Mouse (Mus musculus): ENCODE measurements around the gene Arid5a. TPM values are rescaled to one million over a fixed set of nuclear protein-coding genes. Genes with fewer than 3 reads are reported as not detected.
A peak's percentile ranks its signal among the peaks of the same experiment; 100 is the strongest.

The Arid5a gene
- polyA plus RNA-seq, 1 experiment from 2014 or later: 23.6 TPM

DNA sequence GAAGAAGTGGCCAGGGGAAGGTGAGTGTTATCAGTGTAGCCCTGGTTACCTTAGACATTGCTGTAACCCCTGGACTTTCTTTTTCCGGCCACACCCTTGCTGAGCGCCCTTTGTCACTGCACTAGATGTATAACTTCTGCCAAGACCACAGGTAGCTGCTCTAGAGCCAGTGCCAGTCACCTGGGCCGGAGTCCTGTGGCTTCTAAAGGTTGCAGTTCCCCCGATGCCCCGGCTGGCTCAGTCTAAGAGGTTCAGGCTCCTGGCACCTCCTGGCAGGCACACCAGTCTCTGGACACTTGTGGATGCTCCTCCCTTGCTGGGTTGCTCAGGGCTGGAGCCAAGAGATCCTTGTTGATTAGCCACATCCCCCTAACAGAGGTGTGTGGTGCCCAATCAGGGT, 33.1 kb upstream of the Arid5a start, which contains the start of gene Neurl3:
TSS of gene Neurl3 (minus strand) at position 225 of the 400 bp plus-strand sequence.
- Histone ChIP-seq H3K4me3 (ENCODE audit: inconsistent target) (peak within 1 kb of the TSS; percentile 56), H3K27ac (peak within 1 kb of the TSS; percentile 84), H3K79me2 (ENCODE audit: inconsistent target) (peaks cover 38% of the 10 kb centered on the region; the same call in 1 of the 2 replicates), H3K36me3 (ENCODE audit: inconsistent target) (0 out of 2 replicates have a peak, but pooled peaks cover 4% of the 10 kb centered on the region)
- WGBS (ENCODE audit: missing documents): 59% methylated on average over 5 of the region's 5 CpGs

DNA sequence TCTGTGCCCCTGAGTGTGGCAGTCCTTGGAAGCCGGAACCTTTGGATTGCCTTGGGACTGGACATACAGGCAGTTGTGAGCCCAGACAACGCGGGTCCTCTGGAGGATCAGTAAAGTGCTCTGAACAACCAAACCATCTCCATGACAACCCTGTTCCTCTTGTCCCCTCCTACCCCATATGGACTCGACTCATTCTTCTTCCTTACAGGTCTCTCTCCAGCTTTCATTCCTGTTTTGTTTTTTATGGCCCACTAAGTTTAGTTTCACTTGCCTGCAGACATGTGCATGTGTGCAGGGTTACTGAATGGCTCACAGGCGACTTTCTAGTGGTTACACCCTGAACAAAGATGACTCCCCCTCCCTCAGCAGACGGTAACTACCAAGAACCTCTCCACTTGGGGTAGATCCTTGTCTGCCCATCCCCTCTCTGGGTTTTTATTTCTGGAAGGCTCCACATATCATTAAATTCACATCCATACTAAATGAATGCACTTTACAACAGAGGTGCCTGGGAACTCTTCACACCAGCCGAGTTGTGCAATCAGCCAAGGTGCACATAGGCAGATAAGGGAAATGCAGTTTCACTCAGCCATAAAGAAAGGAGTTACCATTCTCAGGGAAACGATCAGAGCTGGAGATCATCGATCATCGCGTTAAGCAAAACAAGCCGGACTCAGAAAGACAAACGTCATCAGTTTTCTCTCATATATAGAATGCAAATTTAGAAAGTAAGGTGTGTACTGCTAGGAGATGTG, 31.7 kb upstream of the Arid5a start:
- Histone ChIP-seq H3K27ac (no peak overlapping the region), H3K79me2 (ENCODE audit: inconsistent target) (peaks cover 24% of the 10 kb centered on the region; the same call in 1 of the 2 replicates), H3K36me3 (ENCODE audit: inconsistent target) (no peaks in the 10 kb centered on the region), H3K4me3 (ENCODE audit: inconsistent target) (no peak overlapping the region)
- WGBS (ENCODE audit: missing documents): 67% methylated on average over 13 of the region's 13 CpGs

DNA sequence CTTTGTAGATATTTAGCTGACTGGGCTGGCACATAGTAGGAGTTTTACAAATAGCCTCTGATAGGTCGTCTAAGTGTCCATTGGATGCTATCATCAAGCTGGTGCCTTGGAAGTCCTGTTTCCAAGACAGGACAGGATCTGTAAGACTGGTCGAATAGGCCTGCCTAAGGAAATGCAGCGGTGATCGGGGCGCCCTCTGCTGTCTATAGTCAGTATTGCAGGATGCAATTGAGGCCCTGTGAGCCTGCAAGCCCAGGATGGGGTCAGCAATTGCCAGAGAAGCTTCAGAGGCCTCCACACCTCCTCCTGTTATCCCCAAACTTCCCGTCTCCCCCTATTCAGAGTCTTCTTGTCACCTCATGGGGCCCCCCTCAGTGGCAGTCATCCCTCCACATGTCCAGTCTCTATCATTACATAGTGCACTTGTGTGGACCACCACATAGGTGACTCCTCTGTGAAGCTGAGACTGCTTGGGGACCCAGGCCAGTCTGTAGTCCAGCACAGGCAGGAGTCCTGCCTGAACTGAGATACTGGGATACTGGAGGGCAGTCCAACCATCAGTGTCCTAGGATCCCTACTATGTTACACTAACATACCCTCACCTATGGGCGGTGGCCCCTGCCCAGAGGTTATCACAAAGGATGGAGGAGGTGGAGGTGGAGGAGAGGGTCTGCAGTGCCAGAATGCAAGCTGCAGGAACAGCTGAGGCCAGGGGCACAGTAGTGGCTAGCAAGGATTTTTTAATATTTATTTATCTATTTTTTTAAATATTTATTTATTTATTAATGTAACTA, 30.1 kb upstream of the Arid5a start:
- H3K27ac ChIP-seq: no peak overlapping the region
- H3K36me3 ChIP-seq (ENCODE audit: inconsistent target): no peaks in the 10 kb centered on the region
- no peak overlapping the region for H3K4me3 ChIP-seq (ENCODE audit: inconsistent target)
- WGBS (ENCODE audit: missing documents): 32% methylated on average over 7 of the region's 7 CpGs
- peaks cover 8% of the 10 kb centered on the region; the same call in 1 of the 2 replicates for H3K79me2 ChIP-seq (ENCODE audit: inconsistent target)

DNA sequence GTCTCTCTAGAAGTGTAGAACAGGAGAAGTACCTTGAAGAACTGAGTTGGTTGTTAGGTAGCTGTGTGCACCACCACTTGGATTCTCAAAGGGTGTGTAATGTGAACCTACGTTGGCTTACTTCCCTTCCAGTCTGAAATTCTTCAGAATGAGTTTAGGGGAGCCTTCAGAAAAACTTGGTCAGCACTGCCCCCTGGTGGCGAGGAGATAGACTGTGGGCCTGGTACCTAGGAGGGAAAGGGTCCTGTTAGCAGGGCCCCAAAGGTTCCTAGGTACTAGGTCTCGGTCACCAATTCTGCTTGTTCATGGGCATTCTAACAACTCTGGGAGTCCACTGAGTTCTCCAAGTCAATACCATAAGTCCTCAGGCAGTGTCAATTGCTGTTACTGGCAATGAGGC, 28.3 kb upstream of the Arid5a start:
- Histone ChIP-seq H3K36me3 (ENCODE audit: inconsistent target) (no peaks in the 10 kb centered on the region), H3K27ac (no peak overlapping the region), H3K79me2 (ENCODE audit: inconsistent target) (no peaks in the 10 kb centered on the region), H3K4me3 (ENCODE audit: inconsistent target) (no peak overlapping the region)
- 17% methylated on average over 3 of the region's 3 CpGs for WGBS (ENCODE audit: missing documents)

DNA sequence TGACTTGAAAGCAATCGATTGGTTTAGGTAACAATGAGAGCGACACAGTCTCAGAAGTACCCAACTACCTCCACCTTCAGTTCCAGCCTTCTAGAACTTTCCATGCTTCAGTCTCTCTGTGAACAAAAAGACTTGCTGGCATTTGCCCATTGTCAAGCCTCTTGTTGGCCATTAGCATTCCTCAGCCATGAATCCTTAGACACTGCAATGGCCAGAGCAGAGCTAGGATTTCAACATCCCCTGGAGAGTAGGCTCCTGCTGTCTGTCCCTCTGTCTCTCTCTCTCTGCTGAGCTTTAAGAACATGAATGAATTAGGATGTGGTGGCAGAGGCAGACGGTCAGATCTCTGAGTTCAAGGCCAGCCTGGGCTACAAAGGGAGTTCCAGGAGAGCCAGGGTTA, 26.6 kb upstream of the Arid5a start:
- H3K79me2 ChIP-seq (ENCODE audit: inconsistent target): no peaks in the 10 kb centered on the region
- H3K27ac ChIP-seq: no peak overlapping the region
- no peaks in the 10 kb centered on the region for H3K36me3 ChIP-seq (ENCODE audit: inconsistent target)
- 87% methylated on average over 3 of the region's 3 CpGs for WGBS (ENCODE audit: missing documents)
- H3K4me3 ChIP-seq (ENCODE audit: inconsistent target): no peak overlapping the region

DNA sequence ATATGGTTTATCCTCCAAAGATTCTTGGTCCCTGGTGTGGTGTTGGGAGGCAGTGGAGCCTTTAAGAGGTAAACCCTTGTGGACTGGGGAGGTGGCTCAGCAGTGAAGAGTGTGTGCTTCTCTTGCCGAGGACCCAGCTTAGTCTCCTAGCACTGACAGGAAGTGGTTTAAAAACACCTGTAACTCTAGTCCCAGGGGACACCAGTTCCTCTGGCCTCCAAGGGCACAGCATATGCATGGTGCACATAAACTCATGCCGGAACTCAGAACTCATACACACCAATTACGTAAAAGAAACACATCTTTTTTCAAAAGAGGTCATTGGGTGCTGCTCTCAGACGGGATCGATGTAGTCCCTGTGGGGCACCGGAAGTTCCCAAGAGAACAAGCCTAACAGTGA, 25.7 kb upstream of the Arid5a start:
- no peak overlapping the region for H3K27ac ChIP-seq
- H3K4me3 ChIP-seq (ENCODE audit: inconsistent target): no peak overlapping the region
- no peaks in the 10 kb centered on the region for H3K36me3 ChIP-seq (ENCODE audit: inconsistent target)
- H3K79me2 ChIP-seq (ENCODE audit: inconsistent target): no peaks in the 10 kb centered on the region
- WGBS (ENCODE audit: missing documents): 84% methylated on average over 6 of the region's 6 CpGs

DNA sequence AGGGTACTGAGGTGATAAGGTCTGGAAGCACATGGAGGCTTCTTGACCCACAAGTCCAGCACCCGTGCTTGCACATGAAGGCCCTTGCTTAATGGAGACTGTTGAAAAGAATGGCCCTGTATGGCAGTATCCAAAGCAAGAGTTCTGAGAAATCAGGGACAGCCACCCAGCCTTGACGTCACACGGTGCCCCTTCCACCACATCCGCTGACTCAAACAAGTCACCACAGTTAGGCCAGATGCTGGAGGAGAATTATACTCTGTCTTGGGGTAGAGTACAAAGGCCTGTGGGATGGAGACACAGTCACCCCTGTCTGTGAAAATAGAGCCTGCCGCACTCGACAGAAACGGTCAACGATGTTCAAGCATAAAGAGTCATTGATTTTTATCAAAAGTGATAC, 14.1 kb upstream of the Arid5a start:
- Histone ChIP-seq H3K27ac (no peak overlapping the region), H3K36me3 (ENCODE audit: inconsistent target) (no peaks in the 10 kb centered on the region), H3K79me2 (ENCODE audit: inconsistent target) (no peaks in the 10 kb centered on the region), H3K4me3 (ENCODE audit: inconsistent target) (no peak overlapping the region)
- 95% methylated on average over 8 of the region's 8 CpGs for WGBS (ENCODE audit: missing documents)

DNA sequence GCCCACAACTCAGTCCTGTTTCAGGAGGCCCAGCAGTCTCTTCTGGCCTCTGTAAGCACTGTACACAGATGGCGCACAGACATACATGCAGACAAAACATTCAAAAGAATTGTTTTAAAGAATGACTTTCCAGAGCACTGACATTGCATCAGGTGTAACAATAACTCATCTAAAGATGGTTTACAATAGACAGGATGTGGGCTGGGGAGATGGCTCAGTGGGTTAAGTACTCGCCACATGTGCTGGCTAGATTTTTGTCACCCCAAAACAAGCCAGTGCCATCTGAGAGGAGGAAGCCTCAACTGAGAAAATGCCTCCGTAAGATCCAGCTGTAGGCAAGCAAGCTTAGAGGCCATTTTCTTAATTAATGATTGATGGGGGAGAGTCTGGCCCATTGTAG, 13.1 kb upstream of the Arid5a start:
- 91% methylated on average over 3 of the region's 3 CpGs for WGBS (ENCODE audit: missing documents)
- Histone ChIP-seq H3K4me3 (ENCODE audit: inconsistent target) (no peak overlapping the region), H3K36me3 (ENCODE audit: inconsistent target) (no peaks in the 10 kb centered on the region), H3K27ac (no peak overlapping the region), H3K79me2 (ENCODE audit: inconsistent target) (no peaks in the 10 kb centered on the region)

DNA sequence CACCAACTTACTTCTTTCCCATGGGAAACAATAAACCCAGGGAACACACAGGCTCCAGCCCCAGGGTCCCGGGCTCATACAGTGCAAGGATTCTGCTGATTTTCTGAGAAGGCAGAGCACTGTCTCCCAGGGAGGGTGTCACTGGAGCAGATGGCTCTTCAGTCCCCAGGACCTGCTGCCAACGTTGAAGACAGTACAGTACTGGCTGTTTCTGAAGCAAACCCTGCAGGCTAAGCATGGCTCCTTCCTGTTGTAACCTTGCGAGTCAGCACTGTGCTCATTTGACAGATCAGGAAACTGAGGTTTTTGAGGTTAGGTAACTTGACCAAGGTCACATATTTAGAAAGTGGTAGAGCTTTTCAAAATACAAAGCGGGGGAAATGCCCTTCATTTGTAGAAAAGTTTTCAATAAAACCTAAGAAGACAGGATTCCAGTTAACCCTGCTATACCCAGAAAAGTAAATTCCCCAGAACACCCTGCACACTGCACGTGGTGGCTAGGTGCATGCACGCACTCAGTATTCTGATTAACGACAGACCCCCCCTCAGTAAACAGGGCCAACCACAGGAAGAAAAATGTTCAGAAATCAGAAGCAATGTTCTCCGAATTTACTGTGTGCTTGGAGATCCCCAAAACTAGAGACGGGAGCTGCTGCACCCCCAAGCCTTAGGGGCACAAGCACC, 10.9 kb upstream of the Arid5a start:
- H3K4me3 ChIP-seq (ENCODE audit: inconsistent target): no peak overlapping the region
- no peaks in the 10 kb centered on the region for H3K79me2 ChIP-seq (ENCODE audit: inconsistent target)
- no peaks in the 10 kb centered on the region for H3K36me3 ChIP-seq (ENCODE audit: inconsistent target)
- 2% methylated on average over 9 of the region's 9 CpGs for WGBS (ENCODE audit: missing documents)
- 0 out of 2 replicates have a peak overlapping the region, but pooled peaks have one; percentile 4 for H3K27ac ChIP-seq

DNA sequence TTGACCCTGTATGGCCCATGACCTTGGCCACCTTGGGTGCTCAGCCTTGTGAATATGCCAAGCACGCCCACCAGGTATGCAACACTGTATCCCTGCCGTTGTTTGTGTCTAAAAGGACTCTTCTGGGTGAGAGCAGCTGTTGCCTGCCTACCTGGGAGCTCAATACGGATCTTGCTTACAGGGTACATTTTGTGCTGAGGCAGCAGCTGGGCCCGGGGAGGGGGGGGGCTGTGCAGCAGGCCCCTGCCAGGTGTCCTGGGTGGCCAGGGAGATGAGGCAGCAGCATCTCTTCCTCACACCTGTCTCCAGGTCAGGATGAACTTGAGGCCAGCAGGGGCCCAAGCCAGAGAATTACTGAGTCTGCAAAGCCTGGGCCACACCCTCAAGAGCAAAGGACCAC, 9.4 kb upstream of the Arid5a start:
- 88% methylated on average over 4 of the region's 4 CpGs for whole genome bisulfite sequencing (ENCODE audit: missing documents)
- no peaks in the 10 kb centered on the region for H3K79me2 ChIP-seq (ENCODE audit: inconsistent target)
- H3K4me3 ChIP-seq (ENCODE audit: inconsistent target): no peak overlapping the region
- no peaks in the 10 kb centered on the region for H3K36me3 ChIP-seq (ENCODE audit: inconsistent target)
- no peak overlapping the region for H3K27ac ChIP-seq

DNA sequence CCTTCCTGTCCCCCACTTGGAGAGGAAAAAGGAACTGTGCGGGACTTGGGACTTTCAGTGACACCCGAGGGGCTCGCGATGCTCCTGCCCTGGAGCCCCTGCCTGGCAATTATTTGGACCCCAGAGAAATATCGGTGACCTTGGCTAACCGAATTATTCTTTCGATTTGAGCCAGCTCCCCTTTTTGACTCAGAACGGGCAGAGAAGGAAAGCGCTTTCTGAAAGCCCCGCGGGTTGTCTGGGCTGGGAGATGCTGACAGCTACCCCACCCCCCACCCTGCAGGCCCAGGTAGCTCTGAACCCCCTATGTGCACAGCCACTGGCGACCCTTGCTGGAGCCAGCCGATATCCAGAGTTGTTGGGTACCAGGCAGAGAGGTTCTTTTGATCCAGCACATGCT, 8.4 kb upstream of the Arid5a start:
- no peaks in the 10 kb centered on the region for H3K79me2 ChIP-seq (ENCODE audit: inconsistent target)
- whole genome bisulfite sequencing (ENCODE audit: missing documents): 60% methylated on average over 12 of the region's 13 CpGs
- H3K36me3 ChIP-seq (ENCODE audit: inconsistent target): no peaks in the 10 kb centered on the region
- no peak overlapping the region for H3K4me3 ChIP-seq (ENCODE audit: inconsistent target)
- H3K27ac ChIP-seq: no peak overlapping the region

DNA sequence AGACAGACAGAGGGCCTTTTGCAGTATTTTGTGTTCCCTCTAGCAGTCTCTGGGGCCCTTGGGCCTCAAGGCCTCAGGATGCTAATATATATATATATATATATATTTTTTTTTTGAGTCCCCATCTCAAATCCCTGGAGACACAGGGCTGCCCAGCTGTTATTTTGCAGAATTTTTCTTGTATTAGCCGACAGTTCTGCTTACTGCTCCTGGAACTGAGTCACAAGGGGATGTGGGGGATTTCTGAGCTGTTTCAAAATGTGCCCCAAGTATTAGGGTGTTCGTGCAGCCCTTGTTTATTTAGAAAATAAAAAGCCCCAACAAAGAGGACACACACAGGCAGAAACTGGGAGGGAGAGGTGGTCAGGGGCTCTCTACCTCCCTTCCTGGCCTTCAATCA, 7.9 kb upstream of the Arid5a start:
- Histone ChIP-seq H3K79me2 (ENCODE audit: inconsistent target) (no peaks in the 10 kb centered on the region), H3K4me3 (ENCODE audit: inconsistent target) (no peak overlapping the region), H3K36me3 (ENCODE audit: inconsistent target) (no peaks in the 10 kb centered on the region), H3K27ac (no peak overlapping the region)
- 82% methylated on average over 2 of the region's 2 CpGs for WGBS (ENCODE audit: missing documents)

DNA sequence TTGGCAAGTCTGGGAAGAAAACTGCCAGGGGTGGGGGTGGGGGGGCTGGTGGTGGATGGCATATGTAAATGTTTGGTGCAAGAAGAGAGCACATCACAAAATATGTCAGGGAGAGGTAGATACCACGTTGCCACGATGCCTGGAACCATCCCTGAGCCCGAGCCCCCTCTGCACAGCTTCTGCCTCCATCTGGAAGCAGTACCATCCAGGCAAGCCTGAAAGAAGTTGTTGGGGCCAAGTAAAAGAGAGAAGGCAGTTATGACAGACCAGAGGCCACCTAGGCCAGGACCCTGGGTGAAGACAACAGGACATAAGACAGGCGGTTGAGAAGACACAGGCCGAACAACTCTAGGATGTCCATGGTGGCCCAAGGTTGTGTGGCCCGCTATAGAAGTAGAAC, 7.0 kb upstream of the Arid5a start:
- no peak overlapping the region for H3K27ac ChIP-seq
- no peaks in the 10 kb centered on the region for H3K79me2 ChIP-seq (ENCODE audit: inconsistent target)
- H3K36me3 ChIP-seq (ENCODE audit: inconsistent target): no peaks in the 10 kb centered on the region
- H3K4me3 ChIP-seq (ENCODE audit: inconsistent target): no peak overlapping the region
- WGBS (ENCODE audit: missing documents): 95% methylated on average over 6 of the region's 6 CpGs

DNA sequence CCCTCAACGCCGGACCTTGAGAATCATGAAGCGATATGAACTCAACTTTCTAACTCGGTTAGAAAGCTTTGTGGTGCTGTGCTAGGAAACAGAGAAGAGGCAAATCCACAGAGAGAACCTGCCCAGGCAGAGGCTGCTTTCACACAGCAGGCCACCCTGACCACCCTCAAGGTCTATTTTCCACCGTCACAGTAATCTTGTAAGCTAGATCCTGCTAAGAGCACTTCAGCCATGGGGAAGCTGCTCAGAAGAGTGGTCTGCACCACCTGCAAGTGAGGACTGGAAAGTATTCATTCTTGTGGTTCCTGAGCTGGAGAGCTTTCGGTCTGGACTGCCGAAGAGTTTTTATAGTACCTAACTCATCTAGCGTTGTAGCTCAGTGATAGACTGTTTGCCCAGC, 5.3 kb upstream of the Arid5a start:
- 96% methylated on average over 8 of the region's 8 CpGs for WGBS (ENCODE audit: missing documents)
- H3K36me3 ChIP-seq (ENCODE audit: inconsistent target): no peaks in the 10 kb centered on the region
- no peak overlapping the region for H3K27ac ChIP-seq
- no peak overlapping the region for H3K4me3 ChIP-seq (ENCODE audit: inconsistent target)
- H3K79me2 ChIP-seq (ENCODE audit: inconsistent target): no peaks in the 10 kb centered on the region

DNA sequence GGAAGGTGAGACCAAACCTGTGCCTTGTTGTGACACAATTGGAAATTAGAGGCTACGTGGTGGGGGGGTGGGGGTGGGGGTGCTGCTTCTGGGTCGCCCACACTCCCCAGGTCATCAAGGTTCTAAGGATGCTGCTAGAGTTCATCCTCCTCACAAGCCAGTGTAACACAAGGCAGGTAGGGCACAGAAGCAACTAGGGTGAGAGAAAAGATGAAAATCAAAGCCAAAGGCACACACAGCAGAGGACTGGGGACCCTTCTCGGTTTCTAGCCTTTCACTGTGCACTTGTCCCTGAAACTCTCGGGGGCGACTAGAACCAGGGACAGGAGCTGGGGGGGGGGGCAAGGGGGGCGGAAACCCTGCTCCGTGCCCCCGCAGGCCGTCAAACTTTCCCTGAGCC, 4.6 kb upstream of the Arid5a start:
- Histone ChIP-seq H3K79me2 (ENCODE audit: inconsistent target) (no peaks in the 10 kb centered on the region), H3K27ac (no peak overlapping the region), H3K36me3 (ENCODE audit: inconsistent target) (no peaks in the 10 kb centered on the region), H3K4me3 (ENCODE audit: inconsistent target) (no peak overlapping the region)
- 25% methylated on average over 7 of the region's 9 CpGs for WGBS (ENCODE audit: missing documents)

All from macrophage (primary cell).